ENCODE assay signal across 18 mouse cellular contexts in genomic region chr11:64941193-64941592, GRCm38 (mm10).
"Had no signal": no experiment of that assay in that cellular context is flagged by ENCODE, and none has a peak within 500 bp of the region (broad histone marks: within the 10 kb centered on the region; RNA-seq: fewer than 3 reads in every experiment).

No protein-coding gene starts in this region.

- H3K9me3 ChIP-seq: lung, embryonic 15.5 days; midbrain, embryonic 13.5 days; midbrain, embryonic 15.5 days; neural tube, embryonic 12.5 days had no signal

- H3K9ac ChIP-seq: liver, postnatal 0 days; lung, embryonic 15.5 days; midbrain, embryonic 13.5 days; midbrain, embryonic 15.5 days; neural tube, embryonic 12.5 days had no signal

- H3K27ac ChIP-seq: lung, embryonic 15.5 days; macrophage; midbrain, embryonic 13.5 days; midbrain, embryonic 15.5 days; neural tube, embryonic 12.5 days had no signal

- H3K4me1 ChIP-seq: lung, embryonic 15.5 days; megakaryocyte, embryonic 14.5 days; midbrain, embryonic 13.5 days; midbrain, embryonic 15.5 days; neural tube, embryonic 12.5 days had no signal

- H3K4me2 ChIP-seq: lung, embryonic 15.5 days; midbrain, embryonic 11.5 days; midbrain, embryonic 13.5 days; midbrain, embryonic 15.5 days; neural tube, embryonic 12.5 days had no signal

- H3K27me3 ChIP-seq: lung, embryonic 15.5 days; midbrain, embryonic 13.5 days; midbrain, embryonic 15.5 days; neural tube, embryonic 12.5 days had no signal

- H3K4me3 ChIP-seq: lung, embryonic 15.5 days; megakaryocyte, embryonic 14.5 days; midbrain, embryonic 13.5 days; midbrain, embryonic 15.5 days; neural tube, embryonic 12.5 days had no signal

- DNase-seq: liver, postnatal 0 days; lung, adult 2 months; lung, postnatal 14 days; lung, postnatal 36 days; right cerebral cortex, postnatal 25 days; right cerebral cortex, postnatal 4 days; spleen, adult 18-20 months; thymus, adult 2 months; thymus, postnatal 25 days; thymus, postnatal 4 days had no signal

- H3K36me3 ChIP-seq: lung, embryonic 15.5 days; midbrain, embryonic 13.5 days; midbrain, embryonic 15.5 days; neural tube, embryonic 12.5 days had no signal

- ATAC-seq: liver, postnatal 0 days; lung, postnatal 0 days; midbrain, embryonic 13.5 days; midbrain, embryonic 15.5 days had no signal
